ENCODE assay signal across 35 mouse cellular contexts in the genomic region with DNA sequence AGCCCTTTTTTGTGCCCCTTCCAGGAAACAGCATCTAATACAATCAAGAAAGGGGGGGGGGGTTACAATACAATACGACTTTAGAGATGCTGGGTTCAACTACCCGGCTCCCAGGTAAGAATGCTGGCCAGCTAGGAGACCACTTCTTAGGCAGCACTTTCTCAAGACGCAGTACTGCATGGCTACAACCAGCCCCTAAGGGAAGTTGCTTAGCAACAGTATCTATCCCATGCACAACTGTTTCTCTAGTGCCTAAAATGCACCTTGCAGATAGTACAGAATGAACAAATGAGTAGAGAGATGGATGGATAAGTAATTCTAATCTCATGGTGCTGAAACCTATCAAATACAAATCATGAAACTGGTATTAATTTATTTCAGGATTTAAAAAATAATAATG. TPM values are rescaled to one million over a fixed set of nuclear protein-coding genes. Genes with fewer than 3 reads are reported as not detected.
DNase-seq lines count a peak whose midpoint lies in the region; ATAC-seq and TF ChIP-seq lines count a peak whose summit lies in the region.
"Had no signal": no experiment of that assay in that cellular context is flagged by ENCODE, and none has a peak within 500 bp of the region (broad histone marks: within the 10 kb centered on the region; RNA-seq: fewer than 3 reads in every experiment).

No protein-coding gene starts in this region.

- 27% methylated on average over 3 of the region's 3 CpGs for WGBS in midbrain, embryonic 14.5 days
- 84% methylated on average over 3 of the region's 3 CpGs for WGBS in midbrain, embryonic 10.5 days
- 20% methylated on average over 3 of the region's 3 CpGs for WGBS in midbrain, postnatal 0 days

- intact Hi-C loops in heart, postnatal 14 days (cut with DNase I) = no loop called here

- H3K9me3 ChIP-seq in midbrain, embryonic 14.5 days (ENCODE audit: control insufficient read depth, low read length) = no peaks in the 10 kb centered on the region
- H3K9me3 ChIP-seq in midbrain, embryonic 10.5 days (replicated peaks) = no peaks in the 10 kb centered on the region
- H3K9me3 ChIP-seq in midbrain, postnatal 0 days (ENCODE audit: low read length) = no peaks in the 10 kb centered on the region
- H3K9me3 ChIP-seq: embryonic facial prominence, embryonic 13.5 days; heart, embryonic 10.5 days; heart, embryonic 15.5 days; limb, embryonic 10.5 days; limb, embryonic 15.5 days had no signal

- no peaks in the 10 kb centered on the region for H3K27me3 ChIP-seq in midbrain, embryonic 14.5 days (ENCODE audit: control insufficient read depth, insufficient read depth, low read length)
- no peaks in the 10 kb centered on the region for H3K27me3 ChIP-seq in midbrain, embryonic 10.5 days (ENCODE audit: low read depth, poor library complexity, severe bottlenecking)
- H3K27me3 ChIP-seq in midbrain, postnatal 0 days (ENCODE audit: insufficient read depth, low read length) = no peaks in the 10 kb centered on the region
- H3K27me3 ChIP-seq: embryonic facial prominence, embryonic 13.5 days; heart, embryonic 15.5 days; limb, embryonic 15.5 days had no signal

- no peak overlapping the region for H3K9ac ChIP-seq in midbrain, embryonic 14.5 days (replicated peaks; ENCODE audit: low read length)
- H3K9ac ChIP-seq in midbrain, postnatal 0 days (replicated peaks; ENCODE audit: low read length, poor library complexity, severe bottlenecking) = no peak overlapping the region
- H3K9ac ChIP-seq: embryonic facial prominence, embryonic 13.5 days; heart, embryonic 15.5 days; hindbrain, embryonic 14.5 days; limb, embryonic 15.5 days; liver, embryonic 14.5 days; lung, embryonic 14.5 days had no signal

- no peak overlapping the region for H3K27ac ChIP-seq in midbrain, embryonic 14.5 days (replicated peaks; ENCODE audit: low read depth, low read length)
- H3K27ac ChIP-seq in midbrain, embryonic 10.5 days (replicated peaks) = no peak overlapping the region
- H3K27ac ChIP-seq in midbrain, postnatal 0 days (ENCODE audit: low read depth, low read length) = no peak overlapping the region
- H3K27ac ChIP-seq: embryonic facial prominence, embryonic 13.5 days; heart, embryonic 10.5 days; heart, embryonic 15.5 days; hindbrain, embryonic 14.5 days; limb, embryonic 10.5 days; limb, embryonic 15.5 days; liver, embryonic 14.5 days had no signal

- peaks cover 7% of the 10 kb centered on the region for H3K4me1 ChIP-seq in midbrain, embryonic 14.5 days (ENCODE audit: control insufficient read depth, insufficient read depth, low read length)
- H3K4me1 ChIP-seq in midbrain, embryonic 10.5 days = peaks cover 3% of the 10 kb centered on the region; the same call in 1 of the 2 replicates
- no peaks in the 10 kb centered on the region for H3K4me1 ChIP-seq in midbrain, postnatal 0 days (ENCODE audit: insufficient read depth, low read length)
- H3K4me1 ChIP-seq: heart, embryonic 15.5 days; limb, embryonic 10.5 days; limb, embryonic 15.5 days had no signal

- no peak for ATAC-seq in midbrain, embryonic 14.5 days (ENCODE audit: low FRiP score, low TSS enrichment)
- ATAC-seq in megakaryocyte progenitor cell, adult 5-6 weeks (replicated peaks; ENCODE audit: poor library complexity) = 0 out of 2 replicates have a peak, but pooled peaks have one; percentile 34
- ATAC-seq in midbrain, postnatal 0 days (ENCODE audit: low FRiP score) = no peak
- ATAC-seq: activated CD4-positive, CD25-positive, alpha-beta regulatory T cell, adult 4 months had no signal

- no peak for TF ChIP-seq CTCF in midbrain, postnatal 0 days (IDR thresholded peaks at IDR 0.05)

- no peaks in the 10 kb centered on the region for H3K36me3 ChIP-seq in midbrain, embryonic 14.5 days (ENCODE audit: control insufficient read depth, insufficient read depth, low read length)
- 0 out of 2 replicates have a peak, but pooled peaks cover 4% of the 10 kb centered on the region for H3K36me3 ChIP-seq in midbrain, embryonic 10.5 days
- no peaks in the 10 kb centered on the region for H3K36me3 ChIP-seq in midbrain, postnatal 0 days (ENCODE audit: insufficient read depth, low read length)
- H3K36me3 ChIP-seq: heart, embryonic 10.5 days; heart, embryonic 15.5 days; limb, embryonic 15.5 days had no signal

- H3K4me2 ChIP-seq in midbrain, embryonic 14.5 days (ENCODE audit: low read length) = no peak overlapping the region
- H3K4me2 ChIP-seq in midbrain, postnatal 0 days (ENCODE audit: low read depth, low read length, poor library complexity, severe bottlenecking) = no peak overlapping the region
- H3K4me2 ChIP-seq: embryonic facial prominence, embryonic 13.5 days; heart, embryonic 15.5 days; hindbrain, embryonic 14.5 days; limb, embryonic 15.5 days; lung, embryonic 14.5 days had no signal

- DNase-seq in heart, adult 11 months = peak; percentile 36
- no peak for DNase-seq in heart, postnatal 14 days
- peak; percentile 62 for DNase-seq in midbrain, embryonic 14.5 days
- DNase-seq in midbrain, embryonic 10.5 days (ENCODE audit: low spot score) = no peak
- DNase-seq in midbrain, postnatal 0 days (ENCODE audit: low spot score) = peak; percentile 35
- DNase-seq in cerebellum, adult 18-20 months = no peak
- no peak for DNase-seq in kidney, postnatal 4 days
- DNase-seq: adrenal gland, adult 2 months; adrenal gland, postnatal 36 days; B cell, adult 2 months; cerebellum, adult 9-11 months; gastrocnemius, postnatal 14 days; heart, postnatal 36 days; kidney, adult 2 months; layer of hippocampus, postnatal 36 days; lung, embryonic 14.5 days; lung, postnatal 14 days; right cerebral cortex, adult 18-20 months; spleen, adult 18-20 months; thymus, postnatal 14 days had no signal

- no peak overlapping the region for H3K4me3 ChIP-seq in midbrain, embryonic 14.5 days (replicated peaks; ENCODE audit: low read depth, low read length)
- no peak overlapping the region for H3K4me3 ChIP-seq in midbrain, embryonic 10.5 days
- H3K4me3 ChIP-seq in midbrain, postnatal 0 days (ENCODE audit: low read depth, low read length) = no peak overlapping the region
- H3K4me3 ChIP-seq: embryonic facial prominence, embryonic 13.5 days; heart, embryonic 10.5 days; heart, embryonic 15.5 days; limb, embryonic 10.5 days; limb, embryonic 15.5 days had no signal

RNA-seq across cellular contexts. Expression of gene Kctd4, which starts 7.1 kb away (rescaled TPM):
- not detected for total RNA-seq in heart, postnatal 14 days (2021)
- 10.0 and 10.9 TPM in 2 replicates for polyA plus RNA-seq in midbrain, embryonic 14.5 days (2014; fragmentation: Nextera tagmentation; extraction: Ambion mirVana)
- 0.42 and 0.60 TPM in 2 replicates for polyA plus RNA-seq in midbrain, embryonic 10.5 days (2016; fragmentation: Nextera tagmentation; extraction: Ambion mirVana)
- total RNA-seq in megakaryocyte progenitor cell, adult 5-6 weeks (2015) = not detected in 2 replicates
- 0.24 TPM in 1 of 2 replicates, not detected in the other for total RNA-seq in megakaryocyte progenitor cell, adult 5-6 weeks (2017)
- 9.4 and 11.8 TPM in 2 replicates for total RNA-seq in midbrain, postnatal 0 days (2014; rRNA removed)
- 8.8 and 9.6 TPM in 2 replicates for polyA plus RNA-seq in midbrain, postnatal 0 days (2015; fragmentation: Nextera tagmentation; extraction: Ambion mirVana)
- total RNA-seq: adrenal gland, adult 2 months; adrenal gland, postnatal 36 days; common myeloid progenitor, adult 5-6 weeks; gastrocnemius, postnatal 14 days; granulocyte monocyte progenitor cell, adult 5-6 weeks; heart, postnatal 36 days; megakaryocyte, adult 5-6 weeks; monocyte, adult 5-6 weeks had no signal
- polyA plus RNA-seq: adrenal gland, adult 2 months; kidney, adult 2 months; large intestine, adult 2 months; urinary bladder, adult 2 months had no signal

Comparison
In these comparisons a context has a peak if more than half of its experiments do, and no peak if none do; other contexts are left out.
1. DNase-seq: peak in heart, adult 11 months (single experiment), midbrain, embryonic 14.5 days (single experiment) and midbrain, postnatal 0 days (single experiment); none in heart, postnatal 14 days (0 of 2), midbrain, embryonic 10.5 days (single experiment), cerebellum, adult 18-20 months (0 of 2) and kidney, postnatal 4 days (0 of 2).